Mouse (Mus musculus) kidney, adult 2 months (tissue): Measurements from ENCODE around the gene Galnt9.

ENCODE experiments used
- CTCF ChIP-seq: fragments of 200-500 bp; conservative IDR thresholded peaks from 2 replicates; pipeline ENCODE4 v1.5.1; 2011; ENCODE audit warnings: low read depth, mild to moderate bottlenecking, control low read depth, low read length, moderate library complexity, mixed read lengths; ENCODE audit not compliant: insufficient read depth, insufficient read length
- POLR2A ChIP-seq: fragments of 200-500 bp; IDR thresholded peaks from one replicate; pipeline ENCODE4 v1.6.1; 2011; ENCODE audit warnings: low read depth, low read length, control low read depth

DNA sequence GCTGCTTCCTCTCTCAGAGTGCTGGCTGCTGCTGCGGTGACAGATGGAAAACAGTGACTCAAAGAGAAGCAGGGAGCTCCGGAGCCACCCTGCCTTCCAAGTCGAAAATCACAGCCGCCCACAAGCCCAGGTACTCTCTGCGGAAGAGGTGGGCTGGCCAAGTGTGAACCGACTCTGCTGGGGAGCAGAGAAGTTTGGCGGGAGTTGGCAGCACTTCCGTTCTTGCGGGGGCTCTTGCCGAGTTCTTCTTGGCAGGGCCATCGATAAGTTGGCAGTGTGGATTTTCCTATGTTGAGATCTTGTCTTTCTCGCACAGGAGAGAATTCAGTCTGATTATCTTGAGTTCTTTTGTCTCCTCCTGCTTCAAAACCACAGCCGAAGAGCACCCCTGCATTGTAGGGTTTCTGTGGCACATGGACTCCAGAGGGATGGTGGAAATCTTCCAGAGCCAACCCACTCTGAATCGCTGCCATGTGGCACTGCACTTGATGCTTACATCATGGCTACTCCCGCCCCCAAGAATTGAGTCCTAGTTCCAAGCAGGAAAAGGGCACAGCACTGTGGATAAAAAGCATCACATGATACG is 18.7 kb downstream of the Galnt9 start:
- TF ChIP-seq POLR2A (no peak), CTCF (no peak)
